Mouse (Mus musculus) lung, postnatal 14 days (tissue): ENCODE data around the gene Klk14.
"Not testable (repeated sequence)": the region's sequence is repeated elsewhere in the genome, so short reads cannot be mapped to it uniquely, and the experiment has no call there.

Experiments
- DNase-seq: peaks from one replicate; pipeline ENCODE4 v3.0.0; 2021

Klk14 gene

DNA sequence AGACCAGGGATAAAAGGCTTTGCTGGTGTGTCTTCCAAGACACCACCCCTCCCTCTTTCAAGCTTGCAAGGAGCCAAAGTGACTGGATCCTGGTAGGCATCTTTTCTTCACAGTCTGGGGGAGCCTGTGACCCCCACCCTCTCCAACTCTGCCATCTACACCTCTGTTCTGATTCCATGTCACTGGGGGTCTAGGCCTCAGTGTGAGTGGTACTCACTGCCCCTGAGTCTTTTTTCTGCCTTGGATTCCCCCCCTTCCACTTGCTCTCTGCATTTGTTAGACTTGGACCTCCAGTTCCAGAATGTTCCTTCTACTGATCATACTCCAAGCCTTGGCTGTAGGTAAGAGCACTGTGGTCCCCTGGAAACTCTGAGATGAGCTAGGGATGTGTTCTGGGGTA, at the start of gene Klk14:
Gene Klk14 (plus strand): TSS at position 301 of the 400 bp plus-strand sequence.
- DNase-seq: no peak

DNA sequence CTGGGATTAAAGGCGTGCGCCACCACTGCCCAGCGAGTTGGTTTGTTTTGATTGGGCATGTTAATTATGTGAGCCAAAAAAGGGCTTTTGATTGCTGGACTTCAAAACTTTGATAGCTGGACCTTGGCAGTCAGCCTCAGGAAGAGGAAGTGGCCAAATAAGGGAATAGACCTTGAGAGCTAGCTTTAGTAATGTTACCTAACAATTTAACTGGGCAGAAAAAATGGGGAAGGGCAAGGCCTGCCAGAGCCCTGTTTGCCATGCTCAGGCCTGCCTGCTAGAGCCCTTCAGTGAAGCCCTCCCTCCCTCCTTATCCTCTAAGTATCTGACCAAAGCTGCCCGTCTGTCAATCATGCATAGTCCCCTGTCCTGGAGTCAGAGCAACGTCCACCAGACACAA, 47.6 kb upstream of the Klk14 start:
- DNase-seq: no peak

DNA sequence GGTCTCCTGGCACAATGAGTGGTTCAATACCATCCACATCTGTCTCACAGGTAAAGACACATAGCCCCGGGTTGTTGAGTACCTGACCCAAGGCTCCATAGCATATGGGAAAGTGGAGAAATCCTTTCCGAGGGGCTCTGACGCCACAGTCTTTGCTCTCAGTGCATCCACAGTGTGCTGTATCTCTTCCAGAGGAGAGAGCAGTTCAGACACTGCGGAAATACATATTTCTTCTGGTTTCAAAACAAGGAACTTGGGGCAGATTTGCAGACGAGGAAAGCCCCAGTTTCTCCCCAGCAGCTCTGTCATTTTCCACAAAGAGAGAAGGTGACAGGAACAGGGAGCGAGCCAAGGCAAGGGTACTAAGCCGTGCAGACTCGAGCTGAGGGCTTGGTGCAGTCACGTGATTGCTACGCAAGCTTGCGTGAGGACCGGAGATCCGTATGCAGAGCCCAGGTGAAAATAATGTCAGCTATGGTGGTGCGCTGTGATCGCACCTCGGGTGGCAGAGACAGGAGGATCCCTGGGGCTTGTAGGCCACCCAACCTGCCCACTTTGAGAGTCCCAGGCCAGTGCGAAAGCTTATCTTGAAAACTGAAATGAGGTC, 47.1 kb upstream of the Klk14 start:
- DNase-seq: no peak

DNA sequence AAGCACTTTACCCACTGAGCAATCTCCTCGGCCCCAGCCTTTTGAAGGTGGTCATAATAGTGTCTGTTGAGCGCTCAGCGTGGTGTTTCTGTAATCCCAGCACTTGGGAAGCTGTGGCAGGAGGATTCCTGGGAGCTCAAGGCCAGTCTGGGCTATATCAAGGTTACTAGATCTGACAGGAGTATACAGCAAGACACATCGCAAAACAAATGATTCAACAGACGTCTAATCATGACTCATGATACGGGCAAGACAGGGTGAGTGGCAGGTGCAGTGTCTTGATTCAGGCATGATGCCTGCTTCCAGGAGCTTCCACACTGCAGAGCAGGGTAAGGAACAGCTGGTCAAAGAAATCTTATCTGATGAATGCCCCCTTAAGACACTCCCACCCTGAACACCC, 37.5 kb upstream of the Klk14 start:
- DNase-seq: no peak

DNA sequence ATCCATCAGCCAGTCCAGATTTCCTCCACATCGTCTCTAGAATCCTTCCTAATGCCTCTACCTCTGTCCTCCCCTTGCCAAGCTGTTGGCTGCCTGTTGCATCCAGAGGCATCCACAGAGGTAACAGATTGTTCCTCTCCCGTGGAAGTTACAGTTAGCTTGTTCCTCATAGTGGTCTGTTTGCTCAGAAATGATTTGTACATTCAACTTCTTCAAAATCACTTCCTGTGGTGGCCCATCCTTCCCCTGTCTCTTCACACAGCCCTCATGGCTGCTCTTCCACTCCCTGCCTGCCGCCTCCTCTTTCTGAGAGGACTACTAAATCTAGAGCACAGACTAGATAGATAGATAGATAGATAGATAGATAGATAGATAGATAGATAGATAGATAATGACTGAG, 35.7 kb upstream of the Klk14 start:
- DNase-seq: no peak

DNA sequence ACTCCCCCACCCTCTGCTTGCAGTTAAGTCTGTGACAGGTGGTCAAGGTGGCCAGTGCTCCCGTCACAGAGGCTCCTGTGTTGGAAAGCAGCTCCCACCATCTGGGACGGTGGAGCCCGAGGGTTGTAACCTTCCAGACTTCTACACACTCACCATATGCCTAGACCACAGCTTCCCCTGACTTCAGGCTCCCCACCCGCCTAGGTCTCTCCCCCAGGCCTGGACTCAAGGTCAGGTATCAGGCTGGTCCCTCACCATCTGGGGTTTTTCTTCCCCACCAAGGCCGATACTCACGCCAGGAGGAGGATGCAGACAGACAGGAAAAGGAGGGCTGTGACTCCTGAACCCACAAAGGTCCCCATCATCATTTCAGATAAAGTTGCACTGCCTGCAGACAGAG, 34.0 kb upstream of the Klk14 start:
- no peak for DNase-seq

DNA sequence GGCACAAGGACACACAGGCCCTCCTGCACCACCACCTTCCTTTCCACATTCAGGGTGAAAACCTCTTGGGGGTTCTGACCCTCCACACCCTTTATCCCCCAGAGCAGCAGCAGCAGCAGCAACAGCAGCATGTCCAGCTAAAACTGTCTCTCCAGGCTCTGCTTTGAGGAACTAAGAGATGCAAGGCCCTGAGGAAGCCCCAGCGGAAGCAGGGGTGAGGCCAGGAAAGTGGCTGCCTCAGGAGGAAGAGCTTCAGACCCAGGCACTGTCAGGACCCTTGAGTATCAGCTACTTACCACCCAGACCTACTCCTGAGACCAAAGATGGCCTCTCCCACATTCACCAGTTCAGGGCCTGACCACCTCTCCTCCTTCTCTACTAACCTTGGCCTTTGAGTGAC, 30.2 kb upstream of the Klk14 start, which contains the start of gene Siglece:
Gene Siglece (minus strand): TSS at position 160 of the 400 bp plus-strand sequence.
- DNase-seq: no peak

DNA sequence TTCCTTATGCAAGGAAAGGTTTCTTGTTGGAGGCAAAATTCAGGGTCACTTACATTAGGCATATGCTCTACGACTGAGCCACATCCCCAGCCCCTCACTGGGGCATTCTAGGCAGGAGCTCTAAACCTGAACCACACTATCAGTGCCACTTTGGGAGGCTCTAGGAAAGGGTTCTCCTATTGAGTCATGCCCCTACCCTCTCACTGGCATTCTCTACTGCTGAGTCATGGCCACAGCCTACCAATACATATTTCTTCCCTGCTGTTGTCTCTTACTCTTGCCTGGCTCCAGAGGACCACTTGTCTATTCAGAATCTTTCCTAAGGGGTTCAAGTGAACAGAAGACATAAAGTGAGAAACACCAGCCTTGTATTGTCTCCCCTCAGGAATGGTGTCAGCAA, 27.4 kb upstream of the Klk14 start:
- no peak for DNase-seq

DNA sequence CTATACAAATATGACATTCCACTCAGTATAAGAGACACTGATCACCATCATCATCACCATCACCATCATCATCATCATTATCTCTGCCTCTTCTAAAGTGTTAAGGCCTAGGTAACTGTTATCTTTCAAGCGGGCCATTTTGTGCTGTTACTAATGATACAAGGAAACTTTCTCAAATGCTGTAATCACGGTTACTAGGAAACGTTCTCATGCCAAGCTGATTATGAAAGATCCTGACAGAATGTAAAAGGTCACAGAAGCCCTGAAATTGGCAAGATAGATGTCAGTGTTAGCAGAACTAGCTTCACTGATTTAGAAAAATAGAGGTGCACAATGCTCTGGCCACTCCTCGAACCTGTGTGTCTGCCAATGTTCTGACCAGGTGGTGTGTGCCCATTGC, 23.0 kb upstream of the Klk14 start:
- not testable (repeated sequence) for DNase-seq

DNA sequence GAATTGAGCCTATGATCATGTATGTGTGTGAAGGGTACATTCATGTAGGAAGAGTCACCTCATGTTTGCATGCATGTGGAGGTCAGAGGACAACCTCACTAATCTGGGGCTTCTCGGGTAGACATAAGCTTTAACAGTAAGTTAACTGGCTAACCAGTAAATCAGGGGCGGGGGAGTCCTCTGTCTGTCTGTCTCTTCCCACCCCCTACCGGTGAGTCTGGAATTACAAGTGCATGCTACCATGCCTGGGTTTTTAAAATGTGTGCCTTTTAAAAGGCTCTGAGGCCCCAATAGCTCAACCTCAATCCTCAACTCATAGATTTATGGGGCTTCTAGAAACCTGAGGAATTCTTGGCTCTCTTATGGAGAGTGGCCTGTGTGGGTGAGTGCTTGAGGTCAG, 21.6 kb upstream of the Klk14 start:
- DNase-seq: no peak

DNA sequence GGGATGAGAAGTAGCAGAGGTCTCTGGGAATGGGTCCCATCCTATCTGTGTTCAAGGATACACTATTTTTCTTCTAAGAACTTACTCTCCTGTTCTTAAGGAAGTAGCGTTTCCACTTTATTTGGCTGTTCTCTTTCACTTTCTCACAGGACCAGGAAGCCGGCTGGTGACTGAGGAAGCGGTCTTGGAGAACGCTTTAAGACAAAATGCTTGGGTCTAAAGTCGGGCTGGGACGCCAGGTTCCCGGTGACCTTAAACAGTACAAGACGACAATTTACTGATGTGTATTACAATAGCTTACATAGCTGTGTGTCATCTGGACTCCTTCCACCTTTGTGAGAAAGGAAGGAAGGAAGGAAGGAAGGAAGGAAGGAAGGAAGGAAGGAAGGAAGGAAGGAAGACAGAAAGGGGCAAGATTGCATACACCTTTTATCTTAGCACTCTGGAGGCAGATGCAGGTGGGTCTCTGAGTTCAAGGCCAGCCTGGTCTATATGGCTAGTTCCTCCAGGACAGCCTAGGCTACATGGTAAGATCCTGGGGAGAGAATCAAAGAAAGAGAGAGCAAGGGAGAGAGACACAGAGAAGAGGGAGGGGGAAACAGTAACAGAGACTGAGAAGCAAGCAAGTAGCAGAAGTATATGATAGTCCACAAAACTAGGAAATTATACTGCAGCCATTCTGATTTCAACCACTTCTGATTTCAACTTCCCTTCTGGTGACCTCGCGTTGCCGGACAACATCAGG, 19.0 kb upstream of the Klk14 start:
- no peak for DNase-seq

DNA sequence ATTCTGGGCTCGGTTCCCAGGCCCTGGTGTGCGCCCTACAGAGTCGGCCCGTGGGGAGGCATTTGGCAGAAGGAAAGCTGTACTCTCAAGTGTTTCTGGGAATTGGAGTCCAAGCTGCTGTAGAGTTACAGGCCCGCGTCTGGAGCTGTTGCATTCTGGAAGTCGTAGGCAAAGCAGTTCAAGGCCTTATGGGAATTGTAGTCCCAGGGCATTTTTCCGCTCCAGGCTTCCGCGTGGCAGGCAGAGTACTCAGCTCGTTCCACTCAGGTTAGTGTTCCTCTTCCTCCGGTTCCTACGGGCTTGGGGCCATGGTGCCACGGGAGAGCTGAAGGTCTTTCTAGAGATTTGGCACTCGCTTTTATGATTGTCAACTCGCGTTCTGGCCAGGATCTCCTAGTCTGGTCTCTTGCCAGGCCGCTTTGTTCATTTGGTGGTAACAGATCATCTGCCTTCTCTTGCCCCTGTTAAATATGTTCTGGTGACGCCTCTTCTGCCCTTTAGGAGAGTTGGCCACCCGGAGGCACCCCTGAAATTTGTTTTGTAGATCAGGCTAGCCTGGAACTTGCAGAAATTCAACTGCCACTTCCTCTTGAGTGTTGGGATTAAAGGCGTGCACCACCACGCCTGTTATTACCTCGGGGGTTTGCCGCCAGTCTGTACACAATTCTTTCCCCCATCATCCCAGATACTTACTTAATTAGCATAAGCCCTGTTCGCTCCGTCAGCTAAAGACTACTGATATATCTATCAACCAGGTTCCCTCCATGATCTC, 18.2 kb upstream of the Klk14 start, which contains the start of gene Ctu1:
Gene Ctu1 (plus strand): TSS at position 208 of the 772 bp plus-strand sequence.
- DNase-seq: peak; percentile 88

DNA sequence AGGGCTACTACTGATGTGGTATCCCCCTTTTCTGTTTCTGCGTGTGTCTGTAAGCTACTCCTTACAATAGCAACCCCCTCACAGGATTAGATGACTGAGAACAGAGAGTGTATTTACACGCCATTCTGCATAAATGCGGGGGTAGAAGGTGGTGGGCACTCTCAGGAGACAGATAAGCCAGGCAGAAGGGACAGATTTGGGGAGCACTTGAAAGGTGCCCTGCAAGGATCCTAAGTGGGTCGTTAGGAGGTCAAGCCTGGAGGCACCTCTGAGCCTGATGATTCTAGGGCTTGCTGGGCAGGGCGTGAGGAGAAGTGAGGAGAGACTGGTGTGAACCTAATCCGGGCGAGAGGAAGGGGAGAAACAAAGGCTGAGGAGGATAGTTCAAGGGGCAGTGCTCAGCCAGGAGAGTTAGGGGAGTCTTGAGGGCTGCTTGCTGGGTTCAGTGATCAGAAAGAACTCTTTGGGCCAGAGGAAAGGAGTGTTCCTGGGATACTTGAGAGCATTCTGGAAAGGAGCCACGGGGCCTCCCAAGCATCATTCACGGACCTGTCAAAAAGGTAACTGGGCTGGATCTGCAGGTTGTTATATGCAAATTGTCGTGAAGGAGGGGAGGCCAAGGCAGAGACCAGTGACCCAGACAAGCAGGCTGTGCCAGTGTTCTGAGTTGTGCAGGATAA, 17.5 kb upstream of the Klk14 start:
- peak; percentile 30 for DNase-seq

DNA sequence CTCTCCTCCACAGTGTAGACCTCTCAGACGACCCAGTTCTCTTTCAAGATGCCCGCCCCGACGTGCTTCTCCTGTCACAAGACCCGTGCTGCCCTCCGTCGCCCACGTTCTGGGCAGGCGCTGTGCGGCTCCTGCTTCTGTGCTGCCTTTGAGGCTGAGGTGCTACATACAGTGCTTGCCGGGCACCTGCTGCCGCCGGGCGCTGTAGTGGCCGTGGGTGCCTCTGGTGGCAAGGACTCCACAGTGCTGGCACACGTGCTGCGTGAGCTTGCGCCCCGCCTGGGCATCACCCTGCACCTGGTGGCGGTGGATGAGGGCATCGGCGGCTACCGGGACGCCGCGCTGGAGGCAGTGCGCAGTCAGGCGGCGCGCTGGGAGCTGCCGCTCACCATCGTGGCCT, 15.1 kb upstream of the Klk14 start:
- DNase-seq: no peak

DNA sequence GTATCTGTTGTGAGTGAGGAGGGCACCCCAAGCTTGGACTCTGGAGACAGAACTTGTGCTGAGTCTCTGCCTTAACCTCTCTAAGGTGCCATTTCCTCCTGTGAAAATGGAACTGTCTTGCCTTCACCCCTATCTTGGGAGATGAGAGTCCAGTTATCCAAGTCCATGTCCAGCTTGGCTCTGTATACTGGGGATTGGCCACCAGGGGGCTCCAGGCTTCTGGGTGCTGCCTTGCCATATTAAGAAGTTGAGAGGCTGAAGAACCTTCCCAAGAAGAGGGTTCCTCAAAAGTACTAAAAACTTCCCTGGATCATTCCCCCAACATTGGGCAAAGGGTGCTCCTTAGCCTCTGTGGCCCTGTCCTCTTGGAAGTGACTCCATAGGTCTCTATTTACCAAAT, 11.7 kb upstream of the Klk14 start:
- peak; percentile 64 for DNase-seq

DNA sequence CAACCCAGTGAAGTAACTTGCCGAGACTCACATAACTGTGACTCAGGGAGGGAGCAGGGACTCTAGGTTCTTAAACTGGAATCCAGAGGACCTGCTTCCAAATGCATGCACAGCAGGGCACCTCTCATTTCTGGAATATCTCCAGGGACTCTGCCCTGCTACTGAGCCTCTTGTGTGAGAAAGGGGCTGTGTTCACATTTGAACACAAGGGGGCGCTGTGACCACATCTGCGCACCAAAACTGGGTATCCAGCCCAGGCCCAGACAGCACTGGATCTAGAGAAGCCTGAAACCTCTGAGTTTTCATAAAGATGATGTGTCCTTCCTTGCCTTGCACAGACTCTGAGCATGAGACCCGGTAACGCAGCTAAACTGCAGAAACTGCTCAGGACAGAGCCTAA, 9.3 kb upstream of the Klk14 start:
- peak; percentile 79 for DNase-seq

DNA sequence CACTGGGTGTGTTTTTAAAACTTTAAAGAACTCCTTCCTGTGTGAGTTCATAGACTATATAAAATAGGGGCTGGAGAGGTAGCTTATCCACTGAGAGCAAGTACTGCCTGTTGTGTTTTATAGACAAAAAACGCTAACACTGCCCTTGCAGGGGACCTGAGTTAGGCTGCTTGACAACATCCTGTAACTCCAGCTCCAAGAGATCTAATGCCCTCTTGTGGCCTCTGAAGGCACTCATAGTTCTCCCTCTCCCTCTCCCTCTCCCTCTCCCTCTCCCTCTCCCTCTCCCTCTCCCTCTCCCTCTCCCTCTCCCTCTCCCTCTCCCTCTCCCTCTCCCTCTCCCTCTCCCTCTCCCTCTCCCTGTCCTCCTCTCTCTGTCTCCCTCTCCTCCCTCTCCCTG, 7.7 kb upstream of the Klk14 start:
- not testable (repeated sequence) for DNase-seq

DNA sequence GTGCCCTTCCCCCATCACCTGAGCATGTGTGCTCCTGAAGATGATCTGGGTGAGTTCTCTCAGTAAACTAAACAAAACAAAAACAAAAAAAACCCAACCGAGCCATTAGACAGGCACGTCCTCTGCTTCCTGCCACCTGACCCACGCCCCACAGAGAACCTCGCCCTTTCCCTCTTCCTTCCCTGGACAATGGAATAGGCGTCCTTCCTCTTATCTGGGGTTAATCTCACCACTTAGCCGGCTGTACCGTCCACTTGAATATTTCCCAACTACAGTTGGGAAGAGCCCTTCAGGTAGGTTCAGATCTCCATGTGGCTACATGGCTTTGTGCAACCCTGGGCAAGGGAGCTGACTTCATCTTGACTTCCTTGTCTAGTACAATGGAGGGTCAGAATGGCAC, 5.1 kb upstream of the Klk14 start:
- peak; percentile 27 for DNase-seq

DNA sequence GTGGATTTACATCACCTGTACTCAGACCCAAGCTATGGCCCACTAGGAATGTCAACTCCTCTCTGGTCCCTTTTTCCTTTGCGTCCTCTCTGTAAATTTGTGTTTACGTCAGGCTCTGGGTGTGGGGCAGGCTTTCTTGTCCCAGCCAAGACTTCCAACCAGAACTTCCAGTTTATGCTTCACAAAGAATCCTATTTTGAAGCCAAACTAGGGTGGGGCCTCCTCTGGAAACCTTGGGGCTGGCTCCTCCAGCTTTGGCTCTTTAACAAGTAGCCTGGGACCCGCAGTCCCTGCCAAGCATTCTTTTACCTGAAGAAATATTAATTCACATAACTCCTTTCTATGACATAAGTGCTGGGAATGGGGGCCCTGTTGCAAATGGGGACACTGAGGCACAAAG, 19.8 kb downstream of the Klk14 start:
- peak; percentile 10 for DNase-seq

DNA sequence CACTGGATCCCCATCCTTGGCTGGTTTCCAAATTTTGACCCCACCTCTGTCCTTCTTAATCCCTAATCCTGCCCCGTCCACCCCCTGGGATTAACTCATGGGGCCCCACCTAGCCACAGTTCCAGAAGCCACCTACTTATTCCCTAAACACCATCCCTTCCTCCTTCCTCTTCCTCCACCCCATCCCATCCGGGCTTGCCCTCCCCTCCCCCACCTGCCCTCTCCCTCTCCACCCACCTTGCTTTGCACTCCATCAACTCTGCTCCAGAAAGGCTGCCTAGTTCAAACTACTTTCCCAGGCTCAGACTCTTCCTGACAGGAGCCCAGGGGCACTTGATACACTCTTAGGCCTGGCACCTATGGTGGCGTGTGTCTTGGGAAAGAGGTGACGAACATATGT, 22.0 kb downstream of the Klk14 start, which contains the start of gene Klk13:
Gene Klk13 (plus strand): TSS at position 301 of the 400 bp plus-strand sequence.
- no peak for DNase-seq

DNA sequence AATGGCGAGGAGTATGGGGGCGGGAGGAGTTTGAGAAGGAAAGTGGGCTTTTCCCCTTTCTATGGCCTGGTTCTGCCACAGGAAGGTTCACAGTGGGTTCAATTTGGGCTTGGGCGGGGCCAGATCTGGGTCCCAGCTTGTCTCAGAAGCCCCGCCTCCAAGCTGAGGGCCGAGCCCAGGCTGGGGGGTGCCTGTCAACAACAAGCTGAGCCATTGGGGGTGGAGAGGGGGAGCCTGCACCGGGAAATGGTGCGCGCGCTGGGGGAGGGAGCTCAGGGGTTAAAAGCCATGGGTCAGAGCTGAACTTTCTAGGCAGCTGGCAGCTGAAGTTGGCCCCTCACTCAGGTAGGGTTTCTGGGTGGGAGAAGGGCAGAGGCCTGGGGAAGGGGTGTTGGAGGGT, 22.7 kb downstream of the Klk14 start:
- no peak for DNase-seq

DNA sequence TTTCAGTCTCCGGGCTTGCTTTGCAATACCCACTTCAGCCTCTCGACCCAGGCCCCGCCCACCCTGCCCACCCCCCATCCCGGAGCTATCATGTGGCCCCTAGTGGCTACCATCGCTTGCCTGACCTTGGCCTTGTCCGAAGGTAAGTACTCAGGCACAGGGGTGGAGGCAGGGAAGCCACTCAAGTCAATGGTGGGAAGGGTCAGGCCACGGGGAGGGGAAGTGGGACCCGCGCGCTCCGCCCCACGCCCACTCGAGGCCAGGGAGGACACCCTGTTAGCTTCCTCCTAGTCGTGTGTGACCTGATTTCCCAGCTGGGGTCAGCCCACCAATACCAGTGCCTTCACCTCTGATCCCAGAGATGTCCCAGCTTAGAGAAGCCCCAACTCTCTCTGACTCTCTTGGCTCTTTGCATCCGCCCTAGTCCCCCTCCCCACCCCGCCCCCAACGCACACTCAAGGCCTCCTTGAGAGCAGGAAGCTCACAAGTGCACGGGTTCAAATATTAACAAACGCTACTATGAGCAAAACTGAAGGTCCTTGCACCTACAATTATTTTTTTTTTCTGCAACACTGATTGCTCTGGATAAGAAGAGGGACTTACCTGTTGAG, 23.6 kb downstream of the Klk14 start:
- peak; percentile 26 for DNase-seq
